Mouse (Mus musculus): ENCODE measurements at regions not wholly inside any gene's neighbourhood (a gene's known extent, or its start where the extent isn't known, plus 50 kb on each side); places are given as distances from the start of the nearest gene placed in this dataset.

DNA sequence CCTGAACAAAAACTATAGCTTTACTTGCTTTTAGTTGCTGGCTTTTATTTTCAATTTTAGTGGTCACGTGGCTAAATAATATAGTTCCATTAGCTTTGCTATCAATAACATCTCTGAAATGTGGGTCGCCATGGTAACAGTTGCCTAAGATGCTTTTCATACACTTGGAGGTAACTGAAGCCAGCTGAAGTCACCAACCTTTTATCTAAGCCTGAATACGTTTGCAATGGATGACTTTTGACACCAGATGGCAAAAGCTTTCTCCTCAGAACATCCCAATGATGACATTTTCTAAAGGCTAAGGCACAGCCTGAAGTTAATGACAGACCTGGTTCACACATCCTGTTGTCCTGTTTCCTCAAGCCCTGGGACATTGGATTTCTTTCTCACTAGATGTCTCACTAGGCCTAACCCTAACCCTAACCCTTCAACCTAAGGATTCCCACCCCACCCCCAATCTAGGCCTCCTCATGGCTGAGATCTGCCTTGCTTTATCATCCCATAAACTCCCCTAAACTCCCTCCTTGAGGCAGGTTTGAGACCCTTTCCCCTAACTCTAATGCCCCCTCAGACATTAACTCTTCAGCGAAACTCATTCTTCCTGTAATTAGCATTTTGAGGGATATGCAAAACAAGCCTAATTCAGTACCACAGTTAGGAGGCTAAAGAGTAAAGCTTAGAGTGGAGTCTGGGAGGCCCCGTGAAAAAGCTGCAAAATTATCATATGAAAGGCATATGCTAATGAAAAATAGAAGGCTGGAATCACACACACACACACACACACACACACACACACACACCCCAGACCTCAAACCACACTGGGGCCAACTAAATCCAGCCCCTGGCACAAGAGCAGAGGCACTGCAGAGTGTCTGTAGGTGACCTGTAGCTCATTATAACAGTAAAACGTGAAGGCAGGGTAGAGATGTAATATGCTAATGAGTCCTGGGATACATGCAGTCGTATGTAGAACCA, 80.1 kb upstream of the H2afz start:
- Histone ChIP-seq H3K4me3 (ENCODE audit: low read depth, low read length) (no peak overlapping the region), H3K27ac (ENCODE audit: low read depth, low read length) (peak overlapping the region; percentile 61), H3K4me1 (ENCODE audit: control insufficient read depth, insufficient read depth, low read length) (peaks cover 20% of the 10 kb centered on the region), H3K36me3 (ENCODE audit: control insufficient read depth, insufficient read depth, low read length) (no peaks in the 10 kb centered on the region), H3K27me3 (replicated peaks; ENCODE audit: control insufficient read depth, insufficient read depth, low read length) (no peaks in the 10 kb centered on the region), H3K9me3 (replicated peaks; ENCODE audit: control insufficient read depth, low read length) (no peaks in the 10 kb centered on the region), H3K9ac (ENCODE audit: low read length) (no peak overlapping the region), H3K4me2 (ENCODE audit: low read length) (peak overlapping the region; percentile 10; the same call in 1 of the 2 replicates)
- DNase-seq (ENCODE audit: low spot score) (peak; percentile 84), ATAC-seq (peak; percentile 82)
- WGBS: 16% methylated on average over 7 of the region's 7 CpGs

DNA sequence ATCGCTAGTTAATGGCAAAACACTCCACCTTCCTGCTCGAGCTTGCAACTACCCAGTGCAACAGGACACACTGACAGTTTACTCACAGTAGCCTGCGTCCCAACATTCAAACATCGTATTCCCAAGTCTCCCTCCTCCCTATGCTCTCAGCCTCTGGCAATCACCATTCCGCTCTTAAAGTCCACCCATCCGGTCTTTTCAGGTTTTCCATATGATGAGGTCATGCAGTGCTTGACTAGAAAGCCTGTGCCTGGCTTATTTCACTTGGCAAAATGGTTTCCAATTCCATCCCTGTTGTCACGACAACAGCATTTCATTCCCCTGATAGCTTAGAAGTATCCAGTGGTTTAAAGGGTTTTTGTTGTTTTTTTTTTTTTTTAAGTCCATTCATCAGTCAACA, 79.1 kb upstream of the H2afz start:
- peak overlapping the region; percentile 10; the same call in 1 of the 2 replicates for H3K4me2 ChIP-seq (ENCODE audit: low read length)
- H3K4me1 ChIP-seq (ENCODE audit: control insufficient read depth, insufficient read depth, low read length): peaks cover 16% of the 10 kb centered on the region
- ATAC-seq: peak; percentile 67
- H3K9me3 ChIP-seq (replicated peaks; ENCODE audit: control insufficient read depth, low read length): no peaks in the 10 kb centered on the region
- no peak overlapping the region for H3K4me3 ChIP-seq (ENCODE audit: low read depth, low read length)
- 10% methylated on average over 7 of the region's 7 CpGs for WGBS
- no peak overlapping the region for H3K9ac ChIP-seq (ENCODE audit: low read length)
- H3K27ac ChIP-seq (ENCODE audit: low read depth, low read length): peak overlapping the region; percentile 61
- H3K27me3 ChIP-seq (replicated peaks; ENCODE audit: control insufficient read depth, insufficient read depth, low read length): no peaks in the 10 kb centered on the region
- DNase-seq (ENCODE audit: low spot score): peak; percentile 90
- H3K36me3 ChIP-seq (ENCODE audit: control insufficient read depth, insufficient read depth, low read length): no peaks in the 10 kb centered on the region

- peaks cover 12% of the 10 kb centered on the region for H3K4me1 ChIP-seq (ENCODE audit: control insufficient read depth, insufficient read depth, low read length)
- H3K27ac ChIP-seq (ENCODE audit: low read depth, low read length): peak overlapping the region; percentile 1; the same call in 1 of the 2 replicates
- no peaks in the 10 kb centered on the region for H3K9me3 ChIP-seq (replicated peaks; ENCODE audit: control insufficient read depth, low read length)
- DNase-seq (ENCODE audit: low spot score): no peak
- ATAC-seq: no peak
- H3K9ac ChIP-seq (ENCODE audit: low read length): no peak overlapping the region
- no peaks in the 10 kb centered on the region for H3K36me3 ChIP-seq (ENCODE audit: control insufficient read depth, insufficient read depth, low read length)
- no peak overlapping the region for H3K4me3 ChIP-seq (ENCODE audit: low read depth, low read length)
- no peaks in the 10 kb centered on the region for H3K27me3 ChIP-seq (replicated peaks; ENCODE audit: control insufficient read depth, insufficient read depth, low read length)
- WGBS: 38% methylated on average over 2 of the region's 2 CpGs
- no peak overlapping the region for H3K4me2 ChIP-seq (ENCODE audit: low read length)
Measured at GRCm38 (mm10) chr3:137785871-137786270, 78.4 kb upstream of the H2afz start.

DNA sequence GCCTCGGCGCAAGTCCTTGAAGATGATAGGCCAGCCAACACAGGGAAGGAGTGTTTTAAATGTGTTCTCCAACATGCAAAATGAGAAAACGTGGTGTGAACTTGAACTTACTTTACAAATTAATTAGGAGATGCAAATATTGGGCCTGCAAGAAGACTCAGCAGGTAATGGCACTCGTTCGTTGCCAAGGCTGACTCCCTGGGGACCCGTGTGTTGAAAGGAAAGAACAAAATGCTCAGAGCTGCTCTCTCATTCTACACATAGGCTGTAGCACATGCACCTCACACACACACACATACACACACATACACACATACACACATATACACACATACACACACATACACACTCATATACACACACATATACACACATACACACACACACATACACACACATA, 74.6 kb upstream of the H2afz start:
- no peak overlapping the region for H3K4me3 ChIP-seq (ENCODE audit: low read depth, low read length)
- no peak overlapping the region for H3K4me2 ChIP-seq (ENCODE audit: low read length)
- ATAC-seq (no peak), DNase-seq (ENCODE audit: low spot score) (peak; percentile 25)
- no peak overlapping the region for H3K27ac ChIP-seq (ENCODE audit: low read depth, low read length)
- H3K4me1 ChIP-seq (ENCODE audit: control insufficient read depth, insufficient read depth, low read length): peaks cover under 1% of the 10 kb centered on the region
- no peaks in the 10 kb centered on the region for H3K36me3 ChIP-seq (ENCODE audit: control insufficient read depth, insufficient read depth, low read length)
- no peak overlapping the region for H3K9ac ChIP-seq (ENCODE audit: low read length)
- H3K27me3 ChIP-seq (replicated peaks; ENCODE audit: control insufficient read depth, insufficient read depth, low read length): no peaks in the 10 kb centered on the region
- H3K9me3 ChIP-seq (replicated peaks; ENCODE audit: control insufficient read depth, low read length): no peaks in the 10 kb centered on the region
- 62% methylated on average over 6 of the region's 6 CpGs for WGBS

GRCm38 (mm10) chr3:137790340-137790739, 73.9 kb upstream of the H2afz start:
- H3K9ac ChIP-seq (ENCODE audit: low read length): no peak overlapping the region
- no peaks in the 10 kb centered on the region; the same call in 1 of the 2 replicates for H3K4me1 ChIP-seq (ENCODE audit: control insufficient read depth, insufficient read depth, low read length)
- WGBS: 88% methylated on average over 7 of the region's 7 CpGs
- H3K27me3 ChIP-seq (replicated peaks; ENCODE audit: control insufficient read depth, insufficient read depth, low read length): no peaks in the 10 kb centered on the region
- no peak overlapping the region for H3K27ac ChIP-seq (ENCODE audit: low read depth, low read length)
- no peak overlapping the region for H3K4me3 ChIP-seq (ENCODE audit: low read depth, low read length)
- no peaks in the 10 kb centered on the region for H3K9me3 ChIP-seq (replicated peaks; ENCODE audit: control insufficient read depth, low read length)
- ATAC-seq (no peak), DNase-seq (ENCODE audit: low spot score) (no peak)
- no peak overlapping the region for H3K4me2 ChIP-seq (ENCODE audit: low read length)
- no peaks in the 10 kb centered on the region for H3K36me3 ChIP-seq (ENCODE audit: control insufficient read depth, insufficient read depth, low read length)

DNA sequence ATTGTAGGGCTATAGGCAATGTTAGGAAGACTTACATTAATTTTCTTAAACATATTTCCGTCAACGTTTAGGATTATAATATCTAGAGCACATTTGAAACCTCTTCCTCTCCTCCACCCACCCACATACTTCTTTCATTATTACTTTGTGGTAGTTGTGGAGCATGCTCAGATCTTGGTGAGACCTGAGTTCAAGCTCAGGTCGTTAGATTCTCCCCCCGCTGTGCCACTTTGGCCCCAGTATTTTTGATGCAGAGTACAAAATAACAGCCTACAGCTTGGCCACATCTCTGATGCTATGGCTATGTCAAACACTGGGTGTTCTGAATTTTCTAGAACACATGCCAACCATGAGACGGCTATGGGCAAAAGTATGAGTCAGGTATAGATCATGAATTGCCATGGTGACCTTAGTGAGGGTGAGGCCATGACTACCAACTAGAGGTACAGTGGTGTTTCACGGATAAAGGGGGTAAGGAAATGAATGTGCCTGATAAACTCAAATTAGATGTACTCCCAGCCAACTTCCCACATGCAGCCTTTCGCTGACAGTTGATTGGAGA, 68.5 kb upstream of the H2afz start:
- Histone ChIP-seq H3K27me3 (replicated peaks; ENCODE audit: control insufficient read depth, insufficient read depth, low read length) (no peaks in the 10 kb centered on the region), H3K4me2 (ENCODE audit: low read length) (no peak overlapping the region), H3K4me1 (ENCODE audit: control insufficient read depth, insufficient read depth, low read length) (no peaks in the 10 kb centered on the region), H3K9me3 (replicated peaks; ENCODE audit: control insufficient read depth, low read length) (no peaks in the 10 kb centered on the region), H3K27ac (ENCODE audit: low read depth, low read length) (no peak overlapping the region), H3K36me3 (ENCODE audit: control insufficient read depth, insufficient read depth, low read length) (no peaks in the 10 kb centered on the region), H3K9ac (ENCODE audit: low read length) (no peak overlapping the region), H3K4me3 (ENCODE audit: low read depth, low read length) (no peak overlapping the region)
- ATAC-seq (no peak), DNase-seq (ENCODE audit: low spot score) (no peak)
- 90% methylated on average over 7 of the region's 7 CpGs for WGBS

- 79% methylated on average over 4 of the region's 4 CpGs for WGBS
- Histone ChIP-seq H3K27ac (ENCODE audit: low read depth, low read length) (no peak overlapping the region), H3K4me2 (ENCODE audit: low read length) (no peak overlapping the region), H3K4me1 (ENCODE audit: control insufficient read depth, insufficient read depth, low read length) (no peaks in the 10 kb centered on the region), H3K36me3 (ENCODE audit: control insufficient read depth, insufficient read depth, low read length) (no peaks in the 10 kb centered on the region), H3K9ac (ENCODE audit: low read length) (no peak overlapping the region), H3K27me3 (replicated peaks; ENCODE audit: control insufficient read depth, insufficient read depth, low read length) (no peaks in the 10 kb centered on the region), H3K4me3 (ENCODE audit: low read depth, low read length) (no peak overlapping the region), H3K9me3 (replicated peaks; ENCODE audit: control insufficient read depth, low read length) (no peaks in the 10 kb centered on the region)
- ATAC-seq (no peak), DNase-seq (ENCODE audit: low spot score) (no peak)
Measured at GRCm38 (mm10) chr3:137798769-137799168, 65.5 kb upstream of the H2afz start.

GRCm38 (mm10) chr3:137801402-137802020, 62.8 kb upstream of the H2afz start:
- 56% methylated on average over 6 of the region's 6 CpGs for WGBS
- Histone ChIP-seq H3K9ac (ENCODE audit: low read length) (no peak overlapping the region), H3K4me2 (ENCODE audit: low read length) (no peak overlapping the region), H3K4me1 (ENCODE audit: control insufficient read depth, insufficient read depth, low read length) (no peaks in the 10 kb centered on the region), H3K9me3 (replicated peaks; ENCODE audit: control insufficient read depth, low read length) (no peaks in the 10 kb centered on the region), H3K36me3 (ENCODE audit: control insufficient read depth, insufficient read depth, low read length) (no peaks in the 10 kb centered on the region), H3K27ac (ENCODE audit: low read depth, low read length) (no peak overlapping the region), H3K4me3 (ENCODE audit: low read depth, low read length) (no peak overlapping the region), H3K27me3 (replicated peaks; ENCODE audit: control insufficient read depth, insufficient read depth, low read length) (no peaks in the 10 kb centered on the region)
- no peak for DNase-seq (ENCODE audit: low spot score)
- no peak for ATAC-seq
